Mouse (Mus musculus): ENCODE data around the gene Pou3f1. TPM values are rescaled to one million over a fixed set of nuclear protein-coding genes. Genes with fewer than 3 reads are reported as not detected.

The Pou3f1 gene
- polyA plus RNA-seq, 1 experiment from 2014 or later: not detected

- no peak overlapping the region for H3K4me3 ChIP-seq (ENCODE audit: low read depth, low read length)
- H3K9ac ChIP-seq (replicated peaks): no peak overlapping the region
- ATAC-seq (no peak), DNase-seq (no peak)
- no peaks in the 10 kb centered on the region for H3K4me1 ChIP-seq (ENCODE audit: insufficient read depth)
- no peaks in the 10 kb centered on the region for H3K36me3 ChIP-seq (replicated peaks; ENCODE audit: insufficient read depth, low read length)
- no peaks in the 10 kb centered on the region for H3K9me3 ChIP-seq (ENCODE audit: low read length)
- no peak for TF ChIP-seq EP300 (IDR thresholded peaks at IDR 0.05; ENCODE audit: low read depth)
- TF ChIP-seq CTCF (IDR thresholded peaks at IDR 0.05; ENCODE audit: low read depth): no peak
- no peak overlapping the region for H3K4me2 ChIP-seq (ENCODE audit: low read depth, low read length)
- no peak overlapping the region for H3K27ac ChIP-seq (ENCODE audit: low read depth)
- H3K27me3 ChIP-seq (ENCODE audit: insufficient read depth, low read length): peaks cover 54% of the 10 kb centered on the region
- WGBS (ENCODE audit: insufficient replicate concordance): 69% methylated on average over 15 of the region's 15 CpGs
Observed at GRCm38 (mm10) chr4:124664604-124665003, 8.0 kb downstream of the Pou3f1 start.

GRCm38 (mm10) chr4:124667476-124668033 lies 10.9 kb downstream of the Pou3f1 start:
- no peak overlapping the region for H3K4me3 ChIP-seq (ENCODE audit: low read depth, low read length)
- H3K36me3 ChIP-seq (replicated peaks; ENCODE audit: insufficient read depth, low read length): no peaks in the 10 kb centered on the region
- TF ChIP-seq CTCF (IDR thresholded peaks at IDR 0.05; ENCODE audit: low read depth) (no peak), EP300 (IDR thresholded peaks at IDR 0.05; ENCODE audit: low read depth) (no peak)
- 36% methylated on average over 14 of the region's 14 CpGs for WGBS (ENCODE audit: insufficient replicate concordance)
- H3K4me1 ChIP-seq (ENCODE audit: insufficient read depth): no peaks in the 10 kb centered on the region
- DNase-seq (no peak), ATAC-seq (no peak)
- H3K4me2 ChIP-seq (ENCODE audit: low read depth, low read length): no peak overlapping the region
- H3K27me3 ChIP-seq (ENCODE audit: insufficient read depth, low read length): peaks cover 38% of the 10 kb centered on the region
- H3K9me3 ChIP-seq (ENCODE audit: low read length): no peaks in the 10 kb centered on the region
- no peak overlapping the region for H3K27ac ChIP-seq (ENCODE audit: low read depth)
- no peak overlapping the region for H3K9ac ChIP-seq (replicated peaks)

GRCm38 (mm10) chr4:124668078-124668477 lies 11.5 kb downstream of the Pou3f1 start:
- no peak for DNase-seq
- no peak for TF ChIP-seq CTCF (IDR thresholded peaks at IDR 0.05; ENCODE audit: low read depth)
- no peak for TF ChIP-seq EP300 (IDR thresholded peaks at IDR 0.05; ENCODE audit: low read depth)
- Histone ChIP-seq H3K9me3 (ENCODE audit: low read length) (no peaks in the 10 kb centered on the region), H3K27ac (ENCODE audit: low read depth) (no peak overlapping the region), H3K36me3 (replicated peaks; ENCODE audit: insufficient read depth, low read length) (no peaks in the 10 kb centered on the region), H3K4me1 (ENCODE audit: insufficient read depth) (no peaks in the 10 kb centered on the region), H3K4me3 (ENCODE audit: low read depth, low read length) (no peak overlapping the region), H3K27me3 (ENCODE audit: insufficient read depth, low read length) (peaks cover 38% of the 10 kb centered on the region), H3K4me2 (ENCODE audit: low read depth, low read length) (no peak overlapping the region), H3K9ac (replicated peaks) (no peak overlapping the region)
- WGBS (ENCODE audit: insufficient replicate concordance): 26% methylated on average over 8 of the region's 8 CpGs
- ATAC-seq: no peak

GRCm38 (mm10) chr4:124670232-124670631 lies 13.6 kb downstream of the Pou3f1 start:
- peaks cover 31% of the 10 kb centered on the region for H3K27me3 ChIP-seq (ENCODE audit: insufficient read depth, low read length)
- ATAC-seq (no peak), DNase-seq (no peak)
- H3K27ac ChIP-seq (ENCODE audit: low read depth): no peak overlapping the region
- H3K4me1 ChIP-seq (ENCODE audit: insufficient read depth): no peaks in the 10 kb centered on the region
- no peaks in the 10 kb centered on the region for H3K36me3 ChIP-seq (replicated peaks; ENCODE audit: insufficient read depth, low read length)
- WGBS (ENCODE audit: insufficient replicate concordance): 49% methylated on average over 8 of the region's 8 CpGs
- no peak for TF ChIP-seq CTCF (IDR thresholded peaks at IDR 0.05; ENCODE audit: low read depth)
- no peak overlapping the region for H3K4me2 ChIP-seq (ENCODE audit: low read depth, low read length)
- no peaks in the 10 kb centered on the region for H3K9me3 ChIP-seq (ENCODE audit: low read length)
- H3K4me3 ChIP-seq (ENCODE audit: low read depth, low read length): no peak overlapping the region
- H3K9ac ChIP-seq (replicated peaks): no peak overlapping the region

GRCm38 (mm10) chr4:124671583-124671982 lies 15.0 kb downstream of the Pou3f1 start:
- Histone ChIP-seq H3K27ac (ENCODE audit: low read depth) (no peak overlapping the region), H3K9ac (replicated peaks) (no peak overlapping the region), H3K4me2 (ENCODE audit: low read depth, low read length) (no peak overlapping the region), H3K4me3 (ENCODE audit: low read depth, low read length) (no peak overlapping the region), H3K27me3 (ENCODE audit: insufficient read depth, low read length) (peaks cover 28% of the 10 kb centered on the region), H3K9me3 (ENCODE audit: low read length) (no peaks in the 10 kb centered on the region), H3K36me3 (replicated peaks; ENCODE audit: insufficient read depth, low read length) (no peaks in the 10 kb centered on the region), H3K4me1 (ENCODE audit: insufficient read depth) (no peaks in the 10 kb centered on the region)
- DNase-seq: no peak
- no peak for ATAC-seq
- 25% methylated on average over 7 of the region's 7 CpGs for WGBS (ENCODE audit: insufficient replicate concordance)
- no peak for TF ChIP-seq EP300 (IDR thresholded peaks at IDR 0.05; ENCODE audit: low read depth)

GRCm38 (mm10) chr4:124672347-124673320 lies 16.0 kb downstream of the Pou3f1 start:
- Histone ChIP-seq H3K27me3 (ENCODE audit: insufficient read depth, low read length) (peaks cover 24% of the 10 kb centered on the region), H3K4me3 (ENCODE audit: low read depth, low read length) (no peak overlapping the region), H3K27ac (ENCODE audit: low read depth) (no peak overlapping the region), H3K4me2 (ENCODE audit: low read depth, low read length) (no peak overlapping the region), H3K9me3 (ENCODE audit: low read length) (no peaks in the 10 kb centered on the region), H3K9ac (replicated peaks) (no peak overlapping the region), H3K4me1 (ENCODE audit: insufficient read depth) (no peaks in the 10 kb centered on the region), H3K36me3 (replicated peaks; ENCODE audit: insufficient read depth, low read length) (no peaks in the 10 kb centered on the region; the same call in 1 of the 2 replicates)
- no peak for ATAC-seq
- 7% methylated on average over 29 of the region's 31 CpGs for WGBS (ENCODE audit: insufficient replicate concordance)
- TF ChIP-seq EP300 (IDR thresholded peaks at IDR 0.05; ENCODE audit: low read depth) (no peak), CTCF (IDR thresholded peaks at IDR 0.05; ENCODE audit: low read depth) (no peak)
- DNase-seq: no peak

Data from liver, postnatal 0 days (tissue).